Mouse (Mus musculus) thymus, adult 2 months (tissue): Measurements from ENCODE around the gene Dpf3. TPM values are rescaled to one million over a fixed set of nuclear protein-coding genes. Genes with fewer than 3 reads are reported as not detected.

Experiments
- DNase-seq: peaks from one replicate; pipeline ENCODE4 v3.0.0; 2021
- H3K27ac ChIP-seq: fragments of 200-500 bp; 2 replicates; pipeline ENCODE4 v1.5.1; 2012; ENCODE audit warnings: low read length, control low read depth; ENCODE audit not compliant: control insufficient read depth, insufficient read depth
- H3K27me3 ChIP-seq: fragments of 200-500 bp; 2 replicates; pipeline ENCODE4 v1.6.1; 2012; ENCODE audit warnings: mild to moderate bottlenecking, low read length, moderate library complexity, mixed read lengths; ENCODE audit not compliant: control insufficient read depth, insufficient read depth
- H3K36me3 ChIP-seq: fragments of 200-500 bp; 2 replicates; pipeline ENCODE4 v1.6.1; 2012; ENCODE audit warnings: mild to moderate bottlenecking, low read length, moderate library complexity; ENCODE audit not compliant: control insufficient read depth, insufficient read depth
- H3K4me1 ChIP-seq: fragments of 200-500 bp; replicated peaks from 2 replicates; pipeline ENCODE4 v1.6.1; 2012; ENCODE audit warnings: low read length; ENCODE audit not compliant: control insufficient read depth, insufficient read depth
- H3K4me3 ChIP-seq: fragments of 200-500 bp; 2 replicates; pipeline ENCODE4 v1.5.1; 2012; ENCODE audit warnings: mild to moderate bottlenecking, low read length, control low read depth, moderate library complexity; ENCODE audit not compliant: control insufficient read depth, insufficient read depth
- CTCF ChIP-seq: fragments of 200-500 bp; IDR thresholded peaks from 2 replicates; pipeline ENCODE4 v1.5.1; 2012; ENCODE audit warnings: mild to moderate bottlenecking, control low read depth, low read length, moderate library complexity, borderline replicate concordance; ENCODE audit not compliant: control insufficient read depth, poor library complexity, insufficient read depth; ENCODE audit errors: extremely low read depth
- POLR2A ChIP-seq: fragments of 200-500 bp; IDR thresholded peaks from 2 replicates; pipeline ENCODE4 v1.6.1; 2012; ENCODE audit warnings: mild to moderate bottlenecking, low read length, control low read depth, moderate library complexity; ENCODE audit not compliant: control insufficient read depth, poor library complexity, insufficient read depth; ENCODE audit errors: extremely low read depth
- WGBS: fragments of 180-500 bp; shearing (Covaris S2); methylation state at CpG from one replicate; pipeline ENCODE4 v1.1.7; 2018; 5-methylcytosine and 5-hydroxymethylcytosine counted together
- polyA plus RNA-seq: library from polyadenylated mRNA; depleted of rRNA; stranded (reverse); fragments of >200 nt; gene quantifications from 2 replicates; pipeline ENCODE4 v1.2.3, GENCODE M21; 2012

Gene Dpf3
- polyA plus RNA-seq, 1 experiment = 0.65 TPM

DNA sequence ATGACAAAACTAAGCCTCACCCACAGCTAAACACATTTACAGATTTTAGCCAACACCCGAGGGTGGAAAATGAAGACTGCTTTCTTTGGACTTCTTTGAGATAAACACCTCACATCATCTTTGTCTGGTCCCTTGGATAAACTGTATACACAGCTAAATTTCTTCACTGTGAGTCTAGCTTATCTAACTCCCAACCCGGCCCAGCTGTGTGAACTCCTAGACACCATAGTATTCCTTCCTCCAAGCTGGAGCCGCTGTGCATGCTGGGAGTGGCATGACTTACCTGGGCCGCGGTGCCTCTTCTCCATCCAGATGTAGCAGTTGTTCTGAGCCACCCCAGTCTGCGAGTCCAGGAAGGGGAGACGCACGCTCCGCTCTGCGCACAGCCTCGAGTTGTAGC is 117.3 kb downstream of the Dpf3 start:
- no peak for DNase-seq

DNA sequence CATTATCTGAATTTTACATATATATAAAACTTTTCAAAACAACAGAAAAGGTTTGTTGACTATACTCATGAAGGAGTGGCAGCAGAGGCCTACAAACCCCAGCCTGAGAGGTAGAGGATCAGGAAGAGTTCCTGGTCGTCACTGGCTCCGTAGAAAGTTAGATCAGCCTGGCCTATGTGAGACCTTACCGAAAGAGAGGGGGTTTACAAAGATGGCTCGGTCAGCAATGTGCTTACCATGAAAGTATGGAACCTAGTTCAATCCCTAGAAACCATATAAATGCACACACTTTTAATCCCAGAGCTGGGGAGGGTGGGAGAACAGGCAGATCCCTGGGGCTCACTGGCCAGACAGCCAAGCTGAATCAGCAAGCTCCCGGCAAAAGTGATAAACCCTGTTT is 118.1 kb downstream of the Dpf3 start:
- DNase-seq = no peak
- no peaks in the 10 kb centered on the region for H3K27me3 ChIP-seq
- WGBS = 98% methylated on average over 5 of the region's 5 CpGs

More for the DNA sequence above, 117.3 kb downstream of the Dpf3 start:
- 94% methylated on average over 11 of the region's 11 CpGs for WGBS
- TF ChIP-seq POLR2A = no peak
- no peak for TF ChIP-seq CTCF
- H3K4me1 ChIP-seq = peaks cover 11% of the 10 kb centered on the region
- no peaks in the 10 kb centered on the region for H3K27me3 ChIP-seq
- no peaks in the 10 kb centered on the region for H3K36me3 ChIP-seq
- no peak overlapping the region for H3K27ac ChIP-seq
- no peak overlapping the region for H3K4me3 ChIP-seq

DNA sequence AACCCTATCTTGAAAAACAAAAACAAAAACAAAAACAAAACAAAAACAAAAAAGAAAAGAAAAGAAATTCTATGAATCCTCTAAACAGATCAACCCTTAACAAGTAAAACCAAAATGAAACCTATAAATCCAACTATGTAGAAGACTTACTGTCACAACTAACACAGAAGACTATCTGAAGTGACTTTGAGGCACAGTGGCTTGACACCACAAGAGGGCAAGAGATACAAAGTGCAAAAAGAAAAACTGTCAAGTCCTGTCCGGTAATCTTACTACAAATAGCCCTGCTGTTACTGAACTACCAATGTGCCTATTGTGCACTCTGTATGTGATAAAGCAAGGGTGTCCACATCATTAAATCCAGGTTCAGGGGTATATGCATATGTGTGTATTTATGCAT is 120.0 kb downstream of the Dpf3 start:
- Histone ChIP-seq H3K4me1 (peaks cover 3% of the 10 kb centered on the region; the same call in 1 of the 2 replicates), H3K4me3 (no peak overlapping the region), H3K36me3 (no peaks in the 10 kb centered on the region), H3K27me3 (no peaks in the 10 kb centered on the region), H3K27ac (no peak overlapping the region)
- DNase-seq = no peak
- WGBS = 86% methylated on average over 1 of the region's 1 CpGs
- TF ChIP-seq POLR2A = no peak

More for the DNA sequence above, 118.1 kb downstream of the Dpf3 start:
- Histone ChIP-seq H3K4me1 (peaks cover 3% of the 10 kb centered on the region), H3K27ac (no peak overlapping the region), H3K36me3 (no peaks in the 10 kb centered on the region), H3K4me3 (no peak overlapping the region)
- no peak for TF ChIP-seq POLR2A
- TF ChIP-seq CTCF = no peak

DNA sequence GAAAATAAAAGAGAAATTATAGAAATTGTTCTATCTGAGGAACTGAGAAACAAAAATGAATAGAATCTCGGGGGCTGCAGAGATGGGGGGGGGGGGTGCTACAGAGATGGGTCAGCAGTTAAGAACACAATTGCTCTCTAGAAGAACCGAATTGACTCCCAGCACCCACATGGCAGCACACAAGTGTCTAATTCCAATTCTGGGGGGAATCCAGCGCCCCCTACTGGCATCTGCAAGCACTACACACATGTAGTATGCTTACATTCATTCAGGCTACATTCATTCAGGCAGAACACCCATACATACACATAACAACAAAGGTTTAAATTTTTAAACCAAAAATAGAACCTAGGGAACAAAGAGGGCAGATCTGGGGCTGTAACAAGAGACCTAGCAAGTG is 122.7 kb downstream of the Dpf3 start:
- Histone ChIP-seq H3K27ac (no peak overlapping the region), H3K4me1 (no peaks in the 10 kb centered on the region), H3K4me3 (no peak overlapping the region), H3K27me3 (no peaks in the 10 kb centered on the region), H3K36me3 (no peaks in the 10 kb centered on the region)
- 65% methylated on average over 3 of the region's 3 CpGs for WGBS
- no peak for TF ChIP-seq CTCF
- no peak for TF ChIP-seq POLR2A
- no peak for DNase-seq

DNA sequence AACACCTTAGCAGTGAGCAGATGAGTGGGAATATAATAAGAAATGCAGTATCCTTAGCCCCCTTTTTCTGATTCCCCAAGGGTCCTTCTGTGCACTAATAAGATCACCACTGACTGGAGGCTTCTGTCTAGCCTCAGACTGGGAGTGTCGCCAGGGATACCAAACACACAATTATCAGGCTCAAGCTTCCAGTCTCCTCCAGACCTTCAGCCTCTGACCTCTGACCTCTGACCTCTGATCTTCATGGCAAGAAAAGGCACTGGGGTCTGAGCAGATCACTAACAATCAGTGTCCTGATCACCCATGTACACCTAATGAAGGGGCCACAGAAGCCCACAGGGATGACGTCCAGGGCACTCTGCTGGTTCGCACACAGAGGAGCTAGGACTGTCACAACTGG is 125.7 kb downstream of the Dpf3 start:
- no peaks in the 10 kb centered on the region for H3K4me1 ChIP-seq
- TF ChIP-seq POLR2A (no peak), CTCF (no peak)
- H3K27ac ChIP-seq = no peak overlapping the region
- H3K36me3 ChIP-seq = no peaks in the 10 kb centered on the region
- no peak for DNase-seq
- no peak overlapping the region for H3K4me3 ChIP-seq
- WGBS = 99% methylated on average over 3 of the region's 3 CpGs
- H3K27me3 ChIP-seq = no peaks in the 10 kb centered on the region

DNA sequence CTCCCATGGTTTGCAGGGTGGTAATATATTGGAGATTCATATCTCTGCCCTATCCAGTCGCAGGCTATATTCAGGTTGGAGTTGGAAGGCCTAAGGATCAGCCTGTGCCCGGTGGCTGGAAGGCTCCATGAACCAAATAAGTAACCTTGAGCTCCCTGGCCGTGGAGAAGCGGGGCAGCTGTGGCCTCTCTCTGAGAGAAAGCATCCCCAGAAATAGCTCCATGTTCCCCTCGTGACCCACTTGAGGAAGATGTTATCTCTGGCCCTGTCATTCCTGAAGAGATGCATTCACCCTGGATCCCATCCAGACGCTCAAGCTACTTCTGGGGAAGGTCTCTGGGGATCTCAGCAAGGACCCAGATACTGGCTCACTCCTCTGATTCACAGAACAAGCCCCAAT is 134.9 kb downstream of the Dpf3 start:
- H3K36me3 ChIP-seq = no peaks in the 10 kb centered on the region
- no peaks in the 10 kb centered on the region for H3K27me3 ChIP-seq
- H3K27ac ChIP-seq = no peak overlapping the region
- WGBS = 95% methylated on average over 6 of the region's 6 CpGs
- no peak overlapping the region for H3K4me3 ChIP-seq
- DNase-seq = no peak
- no peaks in the 10 kb centered on the region for H3K4me1 ChIP-seq
- no peak for TF ChIP-seq CTCF
- no peak for TF ChIP-seq POLR2A

DNA sequence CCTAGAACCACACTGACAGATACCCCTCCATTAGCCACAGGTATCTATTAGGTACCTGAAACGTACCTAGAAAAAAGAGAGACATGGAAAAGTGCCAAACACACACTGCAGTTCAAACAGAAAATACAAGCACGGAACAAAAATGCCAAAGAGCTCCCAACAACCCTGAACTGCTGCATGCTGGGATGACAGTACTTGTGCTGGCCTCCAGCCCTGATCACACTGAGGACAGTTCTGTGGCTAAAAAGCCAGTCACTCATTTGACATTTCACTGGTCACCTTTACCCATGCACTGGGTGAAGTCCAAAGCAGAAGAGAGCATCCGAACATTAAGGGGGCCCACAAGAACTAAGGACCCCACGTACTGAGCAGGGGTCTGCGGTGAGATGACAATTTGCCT is 137.8 kb downstream of the Dpf3 start:
- no peaks in the 10 kb centered on the region for H3K4me1 ChIP-seq
- WGBS = 94% methylated on average over 5 of the region's 5 CpGs
- H3K36me3 ChIP-seq = no peaks in the 10 kb centered on the region
- no peak for DNase-seq
- no peaks in the 10 kb centered on the region for H3K27me3 ChIP-seq
- H3K27ac ChIP-seq = no peak overlapping the region
- TF ChIP-seq POLR2A (no peak), CTCF (no peak)
- no peak overlapping the region for H3K4me3 ChIP-seq
